8 mouse cellular contexts compared by ENCODE assay signal in the genomic region with DNA sequence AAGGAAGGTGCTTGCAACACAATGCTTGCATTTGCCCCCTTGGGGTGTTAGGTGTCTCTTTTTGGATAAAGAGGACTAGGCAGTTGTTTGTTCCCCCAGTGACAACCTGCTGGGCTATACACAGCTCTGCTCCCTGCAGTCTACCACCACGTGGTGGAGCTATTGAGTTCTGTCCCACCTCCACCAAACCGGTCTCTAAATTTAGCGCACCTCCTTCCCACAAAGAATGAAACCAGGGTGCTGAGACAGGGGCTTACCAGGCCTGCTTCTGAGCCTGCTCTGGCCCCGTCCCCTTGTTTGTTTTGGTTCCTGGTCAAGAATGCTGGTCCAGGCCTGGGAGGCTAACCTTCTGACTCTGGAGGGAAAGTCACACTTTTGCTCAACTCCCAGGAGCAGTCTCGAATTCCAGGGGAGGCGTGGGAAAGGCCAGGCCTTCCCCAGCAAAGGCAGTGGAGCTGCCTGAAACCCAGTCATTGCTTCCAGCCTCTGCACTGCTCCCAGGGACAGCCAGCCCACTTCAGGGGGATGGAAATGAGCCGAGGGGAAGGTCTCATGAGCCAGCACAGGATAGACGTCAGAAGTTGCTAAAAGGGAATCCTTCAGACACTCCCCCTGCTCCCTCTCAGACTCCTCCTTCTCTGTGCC. TPM values are rescaled to one million over a fixed set of nuclear protein-coding genes. Genes with fewer than 3 reads are reported as not detected.
DNase-seq lines count a peak whose midpoint lies in the region; ATAC-seq and TF ChIP-seq lines count a peak whose summit lies in the region.

No protein-coding gene starts in this region.

- intact Hi-C loops in gastrocnemius, postnatal 14 days (cut with DNase I; ENCODE audit: low total_unique reads) = loop anchor here (10.0 kb wide), 1 partner anchor 443 kb away; no protein-coding TSS in a partner anchor

- no peaks in the 10 kb centered on the region for H3K27me3 ChIP-seq in kidney, adult 2 months (replicated peaks; ENCODE audit: control insufficient read depth, insufficient read depth, low read length)
- H3K27me3 ChIP-seq in lung, embryonic 16.5 days (ENCODE audit: control insufficient read depth, insufficient read depth, low read depth, low read length) = no peaks in the 10 kb centered on the region
- no peaks in the 10 kb centered on the region for H3K27me3 ChIP-seq in stomach, embryonic 16.5 days (ENCODE audit: control insufficient read depth, insufficient read depth, low read length)

- peak; percentile 35 to 60 for DNase-seq in cerebellum, postnatal 25 days
- no peak for DNase-seq in cerebellum, adult 11 months
- peak; percentile 43 to 53 for DNase-seq in B cell, adult 2 months
- peak; percentile 22 for DNase-seq in brain, embryonic 14.5 days (ENCODE audit: low read depth)
- DNase-seq in gastrocnemius, postnatal 14 days = peak; percentile 62
- peak; percentile 76 for DNase-seq in kidney, adult 2 months

- H3K27ac ChIP-seq in kidney, adult 2 months (ENCODE audit: insufficient read depth, low read depth, low read length) = peak overlapping the region; percentile 66
- H3K27ac ChIP-seq in lung, embryonic 16.5 days (ENCODE audit: low read length) = peak overlapping the region; percentile 24; the same call in 1 of the 2 replicates
- peak overlapping the region; percentile 7; the same call in 1 of the 2 replicates for H3K27ac ChIP-seq in stomach, embryonic 16.5 days (ENCODE audit: low read length)

- ATAC-seq in lung, embryonic 16.5 days (ENCODE audit: low read depth) = peak; percentile 69
- ATAC-seq in stomach, embryonic 16.5 days (ENCODE audit: insufficient read depth, low FRiP score) = peak; percentile 58; the same call in 1 of the 2 replicates

- no peak overlapping the region for H3K4me2 ChIP-seq in lung, embryonic 16.5 days (ENCODE audit: low read depth, low read length)
- H3K4me2 ChIP-seq in stomach, embryonic 16.5 days (ENCODE audit: low read depth, low read length) = no peak overlapping the region

- peaks cover 6% of the 10 kb centered on the region for H3K4me1 ChIP-seq in kidney, adult 2 months (ENCODE audit: control insufficient read depth, insufficient read depth, low read length)
- H3K4me1 ChIP-seq in lung, embryonic 16.5 days (replicated peaks; ENCODE audit: control insufficient read depth, insufficient read depth, low read length) = peaks cover 7% of the 10 kb centered on the region; the same call in 1 of the 2 replicates
- peaks cover 17% of the 10 kb centered on the region; the same call in 1 of the 2 replicates for H3K4me1 ChIP-seq in stomach, embryonic 16.5 days (ENCODE audit: control insufficient read depth, insufficient read depth, low read length)

- H3K36me3 ChIP-seq in kidney, adult 2 months (ENCODE audit: control insufficient read depth, insufficient read depth, low read length) = no peaks in the 10 kb centered on the region
- H3K36me3 ChIP-seq in lung, embryonic 16.5 days (ENCODE audit: control insufficient read depth, insufficient read depth, low read length) = no peaks in the 10 kb centered on the region; the same call in 1 of the 2 replicates
- H3K36me3 ChIP-seq in stomach, embryonic 16.5 days (ENCODE audit: control insufficient read depth, insufficient read depth, low read length) = peaks cover 10% of the 10 kb centered on the region; the same call in 1 of the 2 replicates

- TF ChIP-seq CTCF in brain, embryonic 14.5 days (IDR thresholded peaks at IDR 0.05; ENCODE audit: borderline replicate concordance, extremely low read depth, insufficient read depth, insufficient read length) = peak; percentile 51; the same call in 1 of the 2 replicates
- peak; percentile 75 for TF ChIP-seq CTCF in kidney, adult 2 months (conservative IDR thresholded peaks at IDR 0.05; ENCODE audit: insufficient read depth, insufficient read length, low read depth, low read length)

- WGBS in kidney, adult 2 months = 12% methylated on average over 8 of the region's 8 CpGs
- 27% methylated on average over 8 of the region's 8 CpGs for WGBS in lung, embryonic 16.5 days
- WGBS in stomach, embryonic 16.5 days = 39% methylated on average over 8 of the region's 8 CpGs

- H3K9ac ChIP-seq in lung, embryonic 16.5 days (ENCODE audit: low read length) = peak overlapping the region; percentile 40; the same call in 1 of the 2 replicates
- H3K9ac ChIP-seq in stomach, embryonic 16.5 days (ENCODE audit: low read length) = peak overlapping the region; percentile 52

- no peaks in the 10 kb centered on the region for H3K9me3 ChIP-seq in lung, embryonic 16.5 days (ENCODE audit: control insufficient read depth, low read length)
- H3K9me3 ChIP-seq in stomach, embryonic 16.5 days (replicated peaks; ENCODE audit: control insufficient read depth, low read length) = no peaks in the 10 kb centered on the region

- no peak overlapping the region for H3K4me3 ChIP-seq in kidney, adult 2 months (ENCODE audit: insufficient read depth, low read depth, low read length)
- H3K4me3 ChIP-seq in lung, embryonic 16.5 days (ENCODE audit: low read length) = no peak overlapping the region
- no peak overlapping the region for H3K4me3 ChIP-seq in stomach, embryonic 16.5 days (replicated peaks; ENCODE audit: low read length)

- TF ChIP-seq POLR2A in brain, embryonic 14.5 days (IDR thresholded peaks at IDR 0.05; ENCODE audit: borderline replicate concordance, extremely low read depth, insufficient read depth, insufficient read length, poor library complexity, severe bottlenecking) = no peak
- TF ChIP-seq POLR2A in kidney, adult 2 months (IDR thresholded peaks at IDR 0.05; ENCODE audit: low read depth, low read length) = no peak

RNA-seq across cellular contexts. Expression of gene Neurl1b, which starts 37.1 kb away (rescaled TPM):
- 11.7 and 12.2 TPM in 2 replicates for polyA plus RNA-seq in brain, embryonic 14.5 days (2012; rRNA removed)
- total RNA-seq in gastrocnemius, postnatal 14 days (2021) = 1 to 10 TPM; 8.4 TPM
- polyA plus RNA-seq in kidney, adult 2 months (2012; rRNA removed) = 22.0 and 28.7 TPM in 2 replicates
- polyA plus RNA-seq in lung, embryonic 16.5 days (2015; fragmentation: Nextera tagmentation; extraction: Ambion mirVana) = 1.8 and 2.3 TPM in 2 replicates
- polyA plus RNA-seq in stomach, embryonic 16.5 days (2015; fragmentation: Nextera tagmentation; extraction: Ambion mirVana) = 2.3 and 2.9 TPM in 2 replicates

Comparison
In these comparisons a context has a peak if more than half of its experiments do, and no peak if none do; other contexts are left out.
1. H3K27ac ChIP-seq: peak in every context shown above with its lines; median percentile 66 in kidney, adult 2 months; 24 in lung, embryonic 16.5 days; 7 in stomach, embryonic 16.5 days.